8 mouse cellular contexts compared by ENCODE assay signal in the genomic region with DNA sequence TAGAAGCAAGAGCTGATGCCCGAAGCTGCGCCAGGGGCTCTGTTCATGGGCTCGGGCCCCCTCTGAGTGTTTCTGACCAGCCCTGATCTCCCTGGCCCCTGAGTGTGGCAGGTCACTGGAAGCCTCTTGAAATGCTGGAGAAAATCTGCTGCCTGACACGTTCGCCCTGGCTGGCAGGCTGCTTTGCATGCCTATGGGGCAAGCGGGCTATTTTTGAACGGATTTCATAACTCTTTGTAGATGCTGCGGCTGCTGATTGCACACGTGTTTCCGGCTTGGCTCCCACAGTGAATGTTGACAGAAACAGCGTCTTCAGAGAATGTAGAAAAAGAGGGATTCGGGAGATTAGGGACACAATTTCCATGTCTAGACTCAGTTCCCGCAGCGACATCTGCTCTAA.
DNase-seq lines count a peak whose midpoint lies in the region; ATAC-seq and TF ChIP-seq lines count a peak whose summit lies in the region.

No protein-coding gene starts in this region.

- no peaks in the 10 kb centered on the region for H3K36me3 ChIP-seq in lung, embryonic 16.5 days (ENCODE audit: control insufficient read depth, insufficient read depth, low read length)

- peak overlapping the region; percentile 40 for H3K4me2 ChIP-seq in lung, embryonic 16.5 days (ENCODE audit: low read depth, low read length)

- WGBS in lung, embryonic 16.5 days: 28% methylated on average over 14 of the region's 14 CpGs

- TF ChIP-seq POLR2A in brain, embryonic 14.5 days (IDR thresholded peaks at IDR 0.05; ENCODE audit: borderline replicate concordance, extremely low read depth, insufficient read depth, insufficient read length, poor library complexity, severe bottlenecking): no peak

- peaks cover 10% of the 10 kb centered on the region for H3K4me1 ChIP-seq in lung, embryonic 16.5 days (replicated peaks; ENCODE audit: control insufficient read depth, insufficient read depth, low read length)

- no peak overlapping the region for H3K9ac ChIP-seq in lung, embryonic 16.5 days (ENCODE audit: low read length)

- peak overlapping the region; percentile 40 for H3K27ac ChIP-seq in lung, embryonic 16.5 days (ENCODE audit: low read length)

- H3K9me3 ChIP-seq in lung, embryonic 16.5 days (ENCODE audit: control insufficient read depth, low read length): no peaks in the 10 kb centered on the region

- ATAC-seq in granulocyte monocyte progenitor cell, adult 5-6 weeks (replicated peaks; ENCODE audit: poor library complexity, severe bottlenecking): peak; percentile 89
- ATAC-seq in lung, embryonic 16.5 days (ENCODE audit: low read depth): peak; percentile 90
- no peak for ATAC-seq in megakaryocyte-erythroid progenitor cell, adult 5-6 weeks (replicated peaks; ENCODE audit: low FRiP score, low TSS enrichment, poor library complexity, severe bottlenecking)

- peak; percentile 72 for DNase-seq in right cerebral cortex, adult 18-20 months
- no peak for DNase-seq in right cerebral cortex, postnatal 4 days
- peak; percentile 67 for DNase-seq in brain, embryonic 14.5 days (ENCODE audit: low read depth)
- DNase-seq in layer of hippocampus, adult 18-20 months (ENCODE audit: low spot score in 2 of 2): peak; percentile 34 to 76
- DNase-seq in skeletal muscle tissue, adult 2 months (ENCODE audit: low read depth, low spot score): peak; percentile 87

- no peaks in the 10 kb centered on the region for H3K27me3 ChIP-seq in lung, embryonic 16.5 days (ENCODE audit: control insufficient read depth, insufficient read depth, low read depth, low read length)

- peak overlapping the region; percentile 22 for H3K4me3 ChIP-seq in lung, embryonic 16.5 days (ENCODE audit: low read length)

- no peak for TF ChIP-seq CTCF in brain, embryonic 14.5 days (IDR thresholded peaks at IDR 0.05; ENCODE audit: borderline replicate concordance, extremely low read depth, insufficient read depth, insufficient read length)
